Mouse (Mus musculus): Measurements from ENCODE around the gene Naxd. TPM values are rescaled to one million over a fixed set of nuclear protein-coding genes. Genes with fewer than 3 reads are reported as not detected.
A peak's percentile ranks its signal among the peaks of the same experiment; 100 is the strongest.

Gene Naxd
- polyA plus RNA-seq, 1 experiment, result 62.2 TPM

GRCm38 (mm10) chr8:11556691-11557423 lies 59.6 kb downstream of the Naxd start:
- Histone ChIP-seq H3K4me3 (ENCODE audit: control insufficient read depth, low read depth, low read length) (peak overlapping the region; percentile 76), H3K36me3 (ENCODE audit: control insufficient read depth, insufficient read depth, low read length) (no peaks in the 10 kb centered on the region; the same call in 1 of the 2 replicates), H3K4me1 (ENCODE audit: control insufficient read depth, insufficient read depth, low read length) (peaks cover 12% of the 10 kb centered on the region), H3K27me3 (ENCODE audit: control insufficient read depth, insufficient read depth, low read length) (no peaks in the 10 kb centered on the region), H3K27ac (ENCODE audit: control insufficient read depth, insufficient read depth, low read depth, low read length) (peak overlapping the region; percentile 88)
- TF ChIP-seq POLR2A (IDR thresholded peaks at IDR 0.05; ENCODE audit: control insufficient read depth, low read depth, low read length) (peak; percentile 18; the same call in 1 of the 2 replicates), CTCF (IDR thresholded peaks at IDR 0.05; ENCODE audit: control insufficient read depth, insufficient read depth, insufficient replicate concordance, low read depth, low read length) (no peak)

GRCm38 (mm10) chr8:11557424-11557767 lies 60.1 kb downstream of the Naxd start:
- TF ChIP-seq CTCF (IDR thresholded peaks at IDR 0.05; ENCODE audit: control insufficient read depth, insufficient read depth, insufficient replicate concordance, low read depth, low read length) (no peak), POLR2A (IDR thresholded peaks at IDR 0.05; ENCODE audit: control insufficient read depth, low read depth, low read length) (no peak)
- H3K27ac ChIP-seq (ENCODE audit: control insufficient read depth, insufficient read depth, low read depth, low read length), result peak overlapping the region; percentile 88
- no peaks in the 10 kb centered on the region; the same call in 1 of the 2 replicates for H3K36me3 ChIP-seq (ENCODE audit: control insufficient read depth, insufficient read depth, low read length)
- H3K27me3 ChIP-seq (ENCODE audit: control insufficient read depth, insufficient read depth, low read length), result no peaks in the 10 kb centered on the region
- peaks cover 12% of the 10 kb centered on the region for H3K4me1 ChIP-seq (ENCODE audit: control insufficient read depth, insufficient read depth, low read length)
- peak overlapping the region; percentile 76 for H3K4me3 ChIP-seq (ENCODE audit: control insufficient read depth, low read depth, low read length)

- peaks cover 12% of the 10 kb centered on the region for H3K4me1 ChIP-seq (ENCODE audit: control insufficient read depth, insufficient read depth, low read length)
- H3K27me3 ChIP-seq (ENCODE audit: control insufficient read depth, insufficient read depth, low read length), result no peaks in the 10 kb centered on the region
- H3K27ac ChIP-seq (ENCODE audit: control insufficient read depth, insufficient read depth, low read depth, low read length), result peak overlapping the region; percentile 88
- H3K36me3 ChIP-seq (ENCODE audit: control insufficient read depth, insufficient read depth, low read length), result no peaks in the 10 kb centered on the region; the same call in 1 of the 2 replicates
- TF ChIP-seq CTCF (IDR thresholded peaks at IDR 0.05; ENCODE audit: control insufficient read depth, insufficient read depth, insufficient replicate concordance, low read depth, low read length), result 0 out of 2 replicates have a peak, but pooled peaks have one; percentile 5
- TF ChIP-seq POLR2A (IDR thresholded peaks at IDR 0.05; ENCODE audit: control insufficient read depth, low read depth, low read length), result peak; percentile 100
- H3K4me3 ChIP-seq (ENCODE audit: control insufficient read depth, low read depth, low read length), result peak overlapping the region; percentile 76
These were observed 60.7 kb downstream of the Naxd start for GRCm38 (mm10) chr8:11557768-11558629.

GRCm38 (mm10) chr8:11559511-11559910 lies 62.2 kb downstream of the Naxd start:
- Histone ChIP-seq H3K36me3 (ENCODE audit: control insufficient read depth, insufficient read depth, low read length) (no peaks in the 10 kb centered on the region; the same call in 1 of the 2 replicates), H3K4me3 (ENCODE audit: control insufficient read depth, low read depth, low read length) (no peak overlapping the region), H3K27ac (ENCODE audit: control insufficient read depth, insufficient read depth, low read depth, low read length) (no peak overlapping the region), H3K27me3 (ENCODE audit: control insufficient read depth, insufficient read depth, low read length) (no peaks in the 10 kb centered on the region), H3K4me1 (ENCODE audit: control insufficient read depth, insufficient read depth, low read length) (peaks cover 12% of the 10 kb centered on the region)
- no peak for TF ChIP-seq POLR2A (IDR thresholded peaks at IDR 0.05; ENCODE audit: control insufficient read depth, low read depth, low read length)
- TF ChIP-seq CTCF (IDR thresholded peaks at IDR 0.05; ENCODE audit: control insufficient read depth, insufficient read depth, insufficient replicate concordance, low read depth, low read length), result no peak

GRCm38 (mm10) chr8:11560220-11560619 lies 62.9 kb downstream of the Naxd start:
- Histone ChIP-seq H3K4me1 (ENCODE audit: control insufficient read depth, insufficient read depth, low read length) (peaks cover 12% of the 10 kb centered on the region), H3K27ac (ENCODE audit: control insufficient read depth, insufficient read depth, low read depth, low read length) (no peak overlapping the region), H3K4me3 (ENCODE audit: control insufficient read depth, low read depth, low read length) (no peak overlapping the region), H3K36me3 (ENCODE audit: control insufficient read depth, insufficient read depth, low read length) (no peaks in the 10 kb centered on the region; the same call in 1 of the 2 replicates), H3K27me3 (ENCODE audit: control insufficient read depth, insufficient read depth, low read length) (no peaks in the 10 kb centered on the region)
- TF ChIP-seq POLR2A (IDR thresholded peaks at IDR 0.05; ENCODE audit: control insufficient read depth, low read depth, low read length) (no peak), CTCF (IDR thresholded peaks at IDR 0.05; ENCODE audit: control insufficient read depth, insufficient read depth, insufficient replicate concordance, low read depth, low read length) (0 out of 2 replicates have a peak, but pooled peaks have one; percentile 3)

GRCm38 (mm10) chr8:11564236-11564635 lies 66.9 kb downstream of the Naxd start:
- H3K27me3 ChIP-seq (ENCODE audit: control insufficient read depth, insufficient read depth, low read length), result no peaks in the 10 kb centered on the region
- H3K36me3 ChIP-seq (ENCODE audit: control insufficient read depth, insufficient read depth, low read length), result no peaks in the 10 kb centered on the region; the same call in 1 of the 2 replicates
- TF ChIP-seq CTCF (IDR thresholded peaks at IDR 0.05; ENCODE audit: control insufficient read depth, insufficient read depth, insufficient replicate concordance, low read depth, low read length), result no peak
- no peak for TF ChIP-seq POLR2A (IDR thresholded peaks at IDR 0.05; ENCODE audit: control insufficient read depth, low read depth, low read length)
- H3K4me3 ChIP-seq (ENCODE audit: control insufficient read depth, low read depth, low read length), result no peak overlapping the region
- no peak overlapping the region for H3K27ac ChIP-seq (ENCODE audit: control insufficient read depth, insufficient read depth, low read depth, low read length)
- no peaks in the 10 kb centered on the region; the same call in none of the 2 replicates for H3K4me1 ChIP-seq (ENCODE audit: control insufficient read depth, insufficient read depth, low read length)

Other genes starting within 250 kb of the Naxd start
- gene Col4a2, start 184.7 kb upstream of the Naxd start, polyA plus RNA-seq (2012; rRNA removed), result 8.4 and 9.0 TPM in 2 replicates
- 17.8 and 18.8 TPM in 2 replicates for gene Col4a1, start 184.7 kb upstream of the Naxd start, polyA plus RNA-seq (2012; rRNA removed)
- gene Rab20, start 18.8 kb upstream of the Naxd start, polyA plus RNA-seq (2012; rRNA removed), result 16.1 and 22.8 TPM in 2 replicates
- 19.5 and 21.5 TPM in 2 replicates for gene Cars2, start 53.3 kb downstream of the Naxd start, polyA plus RNA-seq (2012; rRNA removed)
- gene Ing1, start 58.1 kb downstream of the Naxd start, polyA plus RNA-seq (2012; rRNA removed), result 41.4 and 54.8 TPM in 2 replicates
- 64.7 and 65.8 TPM in 2 replicates for gene Ankrd10, start 138.3 kb downstream of the Naxd start, polyA plus RNA-seq (2012; rRNA removed)
- gene 1700016D06Rik, start 203.6 kb downstream of the Naxd start, polyA plus RNA-seq (2012; rRNA removed), result 38.4 and 47.0 TPM in 2 replicates
- 19.9 TPM in 2 replicates for gene Arhgef7, start 230.2 kb downstream of the Naxd start, polyA plus RNA-seq (2012; rRNA removed)

Data from testis, adult 2 months (tissue).